Mouse (Mus musculus): ENCODE results near the gene Rln3. TPM values are rescaled to one million over a fixed set of nuclear protein-coding genes. Genes with fewer than 3 reads are reported as not detected.
"Not testable (repeated sequence)": the region's sequence is repeated elsewhere in the genome, so short reads cannot be mapped to it uniquely, and the experiment has no call there.

The Rln3 gene
- polyA plus RNA-seq, 1 experiment from 2014 or later = 1.0 TPM

DNA sequence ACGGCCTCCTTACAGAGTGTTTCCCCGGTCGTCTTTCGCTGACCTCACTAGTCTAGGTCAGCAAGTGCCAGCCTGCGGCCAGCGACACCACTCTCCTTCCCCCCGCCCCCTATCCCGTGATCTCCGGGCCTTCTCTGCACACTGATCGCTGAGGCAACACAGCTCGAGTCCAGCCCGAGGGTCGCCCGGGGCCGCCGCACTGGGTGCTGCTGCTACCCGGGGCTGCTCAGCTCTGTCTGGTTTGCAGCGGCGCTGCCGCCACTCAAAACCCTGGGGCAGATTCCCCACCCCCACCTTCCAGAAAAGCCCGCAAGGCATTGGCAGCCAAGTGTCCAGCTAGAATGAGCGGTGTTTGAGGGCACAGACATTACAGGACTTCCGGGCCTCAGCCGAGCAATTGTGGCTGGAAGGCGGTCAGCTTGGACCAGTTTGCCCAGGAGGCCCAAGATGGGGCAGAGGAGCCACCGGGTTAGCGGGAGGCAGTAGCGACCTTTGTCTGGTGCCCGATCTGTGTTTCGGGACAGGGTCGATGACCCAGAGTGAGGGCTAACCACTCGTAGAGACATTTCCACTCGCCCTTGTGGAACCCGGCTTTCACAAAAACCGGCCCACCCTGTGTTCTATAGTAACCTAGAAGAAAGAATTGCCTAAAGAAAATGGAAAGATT lies 32.2 kb downstream of the Rln3 start:
- no peaks in the 10 kb centered on the region for H3K36me3 ChIP-seq
- no peak for ATAC-seq (ENCODE audit: low FRiP score)
- no peak overlapping the region for H3K27ac ChIP-seq (replicated peaks)
- peak overlapping the region; percentile 57 for H3K4me3 ChIP-seq (replicated peaks)
- peaks cover 42% of the 10 kb centered on the region for H3K27me3 ChIP-seq (replicated peaks)
- 0 out of 2 replicates have a peak overlapping the region, but pooled peaks have one; percentile 6 for H3K9ac ChIP-seq (replicated peaks)
- H3K9me3 ChIP-seq (replicated peaks) = no peaks in the 10 kb centered on the region
- peaks cover 30% of the 10 kb centered on the region for H3K4me1 ChIP-seq
- 8% methylated on average over 35 of the region's 35 CpGs for WGBS
- H3K4me2 ChIP-seq = peak overlapping the region; percentile 99

DNA sequence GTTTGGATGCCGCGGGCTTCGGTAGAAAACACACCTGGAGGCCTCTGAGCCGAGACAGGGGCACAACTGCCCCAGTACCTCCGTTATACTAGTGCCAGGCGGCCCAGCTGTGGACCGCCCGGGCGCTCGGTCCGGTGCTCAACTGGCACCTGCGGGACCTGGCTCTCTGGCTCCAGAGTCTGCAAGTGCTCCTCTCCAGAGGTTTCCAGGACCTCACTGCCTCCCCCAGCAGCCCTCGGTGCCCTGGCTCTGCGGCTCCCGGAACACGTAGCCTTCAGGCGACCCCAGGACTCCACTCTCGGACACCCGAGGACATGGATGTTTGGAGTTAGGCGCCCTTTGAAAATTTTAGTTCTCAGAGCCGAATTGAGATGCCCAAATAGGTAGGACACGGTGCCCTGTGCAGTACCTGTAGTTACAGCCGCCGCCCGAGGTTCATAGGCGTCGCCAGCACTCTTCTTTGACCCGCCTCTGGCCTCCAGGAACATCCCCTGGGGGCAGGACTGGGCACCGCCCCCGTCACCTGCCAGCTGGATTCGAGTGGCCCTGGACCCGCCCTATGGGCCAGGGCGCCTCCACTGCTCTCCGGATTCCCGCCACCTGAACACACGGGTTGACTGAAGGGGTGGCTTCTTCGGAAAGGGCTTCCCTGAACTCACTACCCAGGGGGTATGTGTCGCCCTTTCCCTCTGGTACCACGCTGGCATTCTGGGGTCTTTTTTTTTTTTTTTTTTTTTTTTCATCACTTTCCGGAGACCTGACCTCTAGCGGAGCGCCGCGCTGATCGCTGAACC lies 32.9 kb downstream of the Rln3 start, which contains the start of gene 2210011C24Rik:
Gene 2210011C24Rik, minus strand, starts transcription at position 467 of the 794 bp plus-strand sequence.
- Histone ChIP-seq H3K36me3 (no peaks in the 10 kb centered on the region), H3K4me3 (replicated peaks) (peak within 1 kb of the TSS; percentile 57), H3K4me2 (peak within 1 kb of the TSS; percentile 99), H3K27ac (replicated peaks) (no peak within 1 kb of the TSS), H3K9ac (replicated peaks) (peak within 1 kb of the TSS; percentile 56), H3K27me3 (replicated peaks) (peaks cover 42% of the 10 kb centered on the region), H3K9me3 (replicated peaks) (no peaks in the 10 kb centered on the region), H3K4me1 (peaks cover 30% of the 10 kb centered on the region)
- WGBS = under 1% methylated on average over 45 of the region's 45 CpGs
- ATAC-seq (ENCODE audit: low FRiP score) = peak; percentile 9; the same call in 1 of the 2 replicates

DNA sequence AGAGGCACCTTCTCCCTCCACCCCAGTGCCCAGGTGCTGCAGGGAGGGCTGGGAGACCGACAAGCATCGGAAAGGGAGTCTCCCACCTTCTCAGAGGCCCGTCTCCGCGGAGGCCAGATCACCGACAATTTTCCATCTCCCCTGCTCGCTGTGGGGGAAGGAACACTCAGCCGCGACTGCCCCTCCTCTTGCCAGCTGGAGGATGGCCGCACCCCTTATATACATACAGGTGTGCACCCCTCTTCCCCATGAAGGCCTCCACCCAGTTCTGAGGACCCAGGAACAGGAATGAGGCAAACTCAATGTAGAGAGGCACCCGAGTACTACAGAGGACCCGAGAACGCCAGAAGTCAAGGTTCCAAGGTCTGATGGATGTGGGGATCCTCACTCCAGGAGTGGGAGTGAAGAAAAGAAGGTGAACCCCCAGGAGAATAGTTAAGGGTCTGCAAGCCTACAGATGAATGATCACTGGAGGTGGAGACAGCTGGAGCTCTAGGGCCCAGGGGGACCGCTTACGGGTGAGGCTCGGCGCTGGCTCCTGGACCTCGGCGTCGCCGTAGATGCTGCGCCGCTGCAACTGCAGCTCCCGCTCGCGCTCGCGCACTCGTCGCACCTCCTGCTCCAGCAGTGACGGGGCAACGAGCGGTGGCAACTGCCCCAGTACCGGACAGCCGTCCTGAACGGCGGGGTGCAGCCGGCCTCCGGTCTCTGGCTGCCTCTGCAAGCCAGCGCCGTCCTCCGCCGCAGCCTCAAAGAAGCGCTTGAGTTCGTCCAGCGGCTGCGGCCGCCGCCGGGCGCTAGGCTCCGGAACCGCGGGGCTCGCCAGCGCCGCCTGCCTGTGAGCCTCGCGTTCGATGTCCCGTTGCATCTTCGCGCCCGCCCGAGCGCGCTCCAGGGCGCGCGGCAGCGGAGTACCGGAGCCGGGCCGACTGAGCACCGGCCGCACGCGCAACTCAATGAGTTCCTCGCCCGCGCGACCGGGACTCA lies 33.9 kb downstream of the Rln3 start:
- ATAC-seq (ENCODE audit: low FRiP score) = peak; percentile 61
- Histone ChIP-seq H3K36me3 (no peaks in the 10 kb centered on the region), H3K9ac (replicated peaks) (peak overlapping the region; percentile 56), H3K4me2 (peak overlapping the region; percentile 99), H3K9me3 (replicated peaks) (no peaks in the 10 kb centered on the region), H3K27ac (replicated peaks) (no peak overlapping the region), H3K4me3 (replicated peaks) (peak overlapping the region; percentile 57), H3K27me3 (replicated peaks) (peaks cover 42% of the 10 kb centered on the region), H3K4me1 (peaks cover 30% of the 10 kb centered on the region)
- 1% methylated on average over 82 of the region's 83 CpGs for WGBS

DNA sequence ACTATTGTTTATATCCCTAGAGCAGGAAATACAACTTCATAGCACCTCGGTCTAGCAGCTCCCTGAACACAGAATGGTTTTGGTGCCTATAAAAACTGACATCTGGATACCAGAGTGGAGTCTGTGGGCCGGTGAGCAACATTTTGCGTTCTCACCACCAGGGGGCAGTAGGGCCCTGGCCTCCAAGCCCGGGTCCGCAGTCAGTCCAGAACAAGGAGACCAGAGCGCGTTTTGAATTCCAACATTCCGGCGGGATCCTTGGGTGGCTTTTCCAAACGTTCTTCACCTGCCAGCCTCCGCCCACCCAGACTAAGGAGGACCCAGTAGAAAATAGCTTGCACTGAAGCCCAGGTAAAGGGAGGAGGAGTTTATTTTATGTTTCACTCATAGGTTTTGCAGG lies 34.9 kb downstream of the Rln3 start:
- Histone ChIP-seq H3K4me2 (peak overlapping the region; percentile 99), H3K9ac (replicated peaks) (no peak overlapping the region), H3K4me1 (peaks cover 36% of the 10 kb centered on the region), H3K9me3 (replicated peaks) (no peaks in the 10 kb centered on the region), H3K4me3 (replicated peaks) (no peak overlapping the region), H3K27me3 (replicated peaks) (peaks cover 42% of the 10 kb centered on the region), H3K36me3 (no peaks in the 10 kb centered on the region), H3K27ac (replicated peaks) (no peak overlapping the region)
- peak; percentile 39; the same call in 1 of the 2 replicates for ATAC-seq (ENCODE audit: low FRiP score)
- under 1% methylated on average over 11 of the region's 11 CpGs for WGBS

DNA sequence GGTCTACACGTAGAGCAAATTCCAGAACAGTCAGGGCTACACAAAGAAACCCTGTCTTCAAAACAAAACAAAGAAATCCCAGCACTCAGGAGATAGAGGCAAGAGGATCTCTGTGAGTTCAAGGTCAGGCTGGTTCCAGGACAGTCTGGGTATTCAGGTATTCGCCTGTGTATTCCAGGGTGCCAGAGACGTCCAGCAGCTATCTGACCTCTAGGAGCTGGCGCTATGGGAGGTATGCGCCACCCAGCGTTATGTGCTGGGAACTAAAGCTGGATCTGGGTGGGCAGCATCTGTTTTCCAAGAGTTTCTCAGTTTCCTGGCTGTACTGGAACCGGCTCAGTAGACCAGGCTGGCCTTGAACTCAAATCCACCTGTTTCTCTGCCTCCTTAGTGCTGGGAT lies 36.4 kb downstream of the Rln3 start:
- peaks cover 35% of the 10 kb centered on the region for H3K27me3 ChIP-seq (replicated peaks)
- no peak for ATAC-seq (ENCODE audit: low FRiP score)
- H3K9me3 ChIP-seq (replicated peaks) = no peaks in the 10 kb centered on the region
- no peak overlapping the region for H3K9ac ChIP-seq (replicated peaks)
- H3K4me1 ChIP-seq = peaks cover 48% of the 10 kb centered on the region
- H3K4me2 ChIP-seq = no peak overlapping the region
- H3K36me3 ChIP-seq = no peaks in the 10 kb centered on the region
- H3K27ac ChIP-seq (replicated peaks) = no peak overlapping the region
- 33% methylated on average over 7 of the region's 7 CpGs for WGBS
- H3K4me3 ChIP-seq (replicated peaks) = no peak overlapping the region

DNA sequence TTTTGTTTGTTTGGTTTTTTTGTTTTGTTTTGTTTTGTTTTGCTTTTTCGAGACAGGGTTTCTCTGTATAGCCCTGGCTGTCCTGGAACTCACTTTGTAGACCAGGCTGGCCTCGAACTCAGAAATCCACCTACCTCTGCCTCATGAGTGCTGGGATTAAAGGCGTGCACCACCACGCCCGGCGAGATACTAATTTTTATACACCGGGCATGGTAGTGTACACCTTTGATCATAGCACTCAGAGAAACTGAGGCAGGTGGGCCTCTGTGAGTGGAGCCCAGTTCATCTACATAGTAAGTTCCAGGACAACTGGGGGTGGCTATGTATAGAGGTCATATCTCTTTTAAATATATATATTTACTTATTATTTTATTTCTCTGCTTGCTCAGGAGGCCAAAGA lies 39.3 kb downstream of the Rln3 start:
- not testable (repeated sequence) for H3K4me2 ChIP-seq; H3K27ac ChIP-seq (replicated peaks); ATAC-seq (ENCODE audit: low FRiP score); H3K9me3 ChIP-seq (replicated peaks); H3K36me3 ChIP-seq; H3K9ac ChIP-seq (replicated peaks); H3K4me3 ChIP-seq (replicated peaks)
- peaks cover 32% of the 10 kb centered on the region for H3K4me1 ChIP-seq
- peaks cover 22% of the 10 kb centered on the region for H3K27me3 ChIP-seq (replicated peaks)
- 97% methylated on average over 7 of the region's 7 CpGs for WGBS

DNA sequence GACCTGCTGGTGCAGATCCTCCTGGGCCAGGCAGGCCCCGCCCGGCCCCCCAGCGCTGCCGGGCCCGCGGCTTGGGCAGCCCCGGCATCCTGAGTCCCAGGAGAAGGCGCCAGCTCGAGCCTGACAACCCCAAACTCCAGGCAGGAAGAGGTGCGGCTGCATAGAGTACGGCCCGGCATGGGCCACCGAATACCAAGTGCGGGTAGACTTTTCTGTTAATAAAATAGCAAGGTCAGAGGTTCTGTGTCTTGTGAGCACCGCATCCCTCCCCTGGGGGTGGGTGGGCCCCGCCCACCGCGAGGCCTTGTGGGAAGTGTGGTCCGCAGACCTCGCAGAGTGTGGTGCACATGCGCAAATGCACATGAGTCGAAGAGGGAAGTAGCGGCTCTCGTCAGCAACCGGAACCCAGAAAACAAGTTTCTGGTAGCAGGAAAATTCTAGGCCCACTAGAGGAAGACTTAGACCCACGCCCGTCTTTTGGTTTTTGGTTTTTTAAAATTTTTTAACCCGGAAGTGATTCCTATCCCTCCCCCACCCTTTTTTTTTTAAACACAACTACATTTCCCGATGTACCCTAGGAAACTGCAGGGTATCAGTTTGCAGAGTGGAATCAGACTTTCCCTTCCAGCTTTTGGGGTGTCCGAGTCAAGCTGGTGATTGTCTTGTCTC lies 40.1 kb downstream of the Rln3 start:
- peaks cover 3% of the 10 kb centered on the region for H3K36me3 ChIP-seq

DNA sequence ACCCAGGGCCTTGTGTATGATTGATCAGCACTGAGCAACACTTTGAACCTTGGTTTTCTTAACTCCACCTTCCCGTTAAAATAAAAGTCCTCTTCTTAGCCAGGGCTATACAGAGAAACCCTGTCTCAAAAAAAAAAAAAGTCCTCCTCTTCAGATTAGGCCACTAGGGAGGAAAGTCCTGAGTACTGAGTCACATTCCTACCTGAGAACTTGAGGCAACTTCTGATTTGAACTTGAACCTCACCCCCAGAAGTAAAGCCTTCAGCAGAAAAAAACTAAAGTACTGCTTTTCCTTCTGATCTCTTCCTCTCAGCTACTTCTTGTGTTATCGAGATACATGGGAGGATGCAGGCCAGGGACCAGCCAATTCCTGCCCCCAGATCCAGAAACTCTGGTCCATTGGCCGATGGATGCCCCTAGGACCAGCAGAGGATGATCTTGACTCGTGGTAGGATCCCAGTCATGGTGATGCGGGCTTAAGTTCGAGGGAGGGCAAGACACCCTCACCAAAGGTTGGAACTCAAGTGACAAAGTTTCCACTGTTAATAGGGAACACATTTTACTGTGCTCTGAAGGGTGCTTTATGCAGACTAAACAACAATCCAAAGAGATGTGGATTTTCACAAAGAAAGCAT lies 41.1 kb downstream of the Rln3 start:
- H3K36me3 ChIP-seq = peaks cover 5% of the 10 kb centered on the region
- WGBS = 81% methylated on average over 6 of the region's 6 CpGs
- ATAC-seq (ENCODE audit: low FRiP score) = no peak
- peaks cover 36% of the 10 kb centered on the region for H3K4me1 ChIP-seq
- H3K27ac ChIP-seq (replicated peaks) = no peak overlapping the region
- H3K9ac ChIP-seq (replicated peaks) = peak overlapping the region; percentile 65; the same call in 1 of the 2 replicates
- H3K4me3 ChIP-seq (replicated peaks) = peak overlapping the region; percentile 63
- H3K4me2 ChIP-seq = peak overlapping the region; percentile 96
- peaks cover 16% of the 10 kb centered on the region for H3K27me3 ChIP-seq (replicated peaks)
- H3K9me3 ChIP-seq (replicated peaks) = no peaks in the 10 kb centered on the region

More for the DNA sequence above, 40.1 kb downstream of the Rln3 start:
- H3K4me2 ChIP-seq = peak overlapping the region; percentile 96
- peaks cover 28% of the 10 kb centered on the region for H3K4me1 ChIP-seq
- peaks cover 17% of the 10 kb centered on the region for H3K27me3 ChIP-seq (replicated peaks)
- H3K9me3 ChIP-seq (replicated peaks) = no peaks in the 10 kb centered on the region
- H3K4me3 ChIP-seq (replicated peaks) = peak overlapping the region; percentile 63
- peak; percentile 87 for ATAC-seq (ENCODE audit: low FRiP score)
- peak overlapping the region; percentile 77 for H3K27ac ChIP-seq (replicated peaks)
- peak overlapping the region; percentile 65 for H3K9ac ChIP-seq (replicated peaks)
- WGBS = under 1% methylated on average over 30 of the region's 30 CpGs

DNA sequence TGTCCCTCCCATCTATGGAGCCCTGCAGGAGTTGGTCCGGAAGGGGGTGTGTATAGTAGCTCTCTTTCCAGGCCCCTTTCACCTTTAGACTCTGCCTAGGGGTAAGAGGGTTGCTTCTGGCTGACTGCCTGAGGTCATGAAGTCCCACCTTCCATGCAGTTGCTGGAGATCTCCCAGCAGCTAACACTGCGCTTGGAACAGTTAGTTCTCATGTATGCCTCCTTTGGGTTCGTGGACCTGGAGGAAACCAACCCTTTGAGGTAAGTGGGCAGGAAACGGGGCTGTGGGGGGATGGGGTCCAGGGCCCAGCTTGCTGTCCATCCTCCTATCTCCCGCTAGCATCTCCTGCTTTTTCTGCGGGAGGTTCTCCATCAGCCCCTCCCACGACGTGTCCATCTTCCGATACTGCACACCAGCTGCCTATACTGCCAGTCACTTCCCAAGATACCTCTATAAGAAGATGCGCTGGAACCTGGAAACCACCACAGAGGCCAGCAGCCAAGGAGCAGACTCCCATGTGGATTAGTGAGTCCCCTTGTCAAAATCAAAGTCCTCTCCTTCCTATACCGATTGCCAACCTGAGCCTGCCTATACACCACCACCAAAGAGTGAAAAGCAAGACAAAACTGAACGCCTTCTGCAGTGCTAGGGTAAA lies 41.7 kb downstream of the Rln3 start:
- Histone ChIP-seq H3K4me2 (no peak overlapping the region), H3K9ac (replicated peaks) (no peak overlapping the region), H3K27ac (replicated peaks) (no peak overlapping the region), H3K4me3 (replicated peaks) (no peak overlapping the region), H3K9me3 (replicated peaks) (no peaks in the 10 kb centered on the region), H3K36me3 (peaks cover 5% of the 10 kb centered on the region), H3K4me1 (peaks cover 40% of the 10 kb centered on the region), H3K27me3 (replicated peaks) (peaks cover 16% of the 10 kb centered on the region)
- 63% methylated on average over 12 of the region's 12 CpGs for WGBS
- no peak for ATAC-seq (ENCODE audit: low FRiP score)
